Mouse (Mus musculus): Measurements from ENCODE around the gene Snapc3. TPM values are rescaled to one million over a fixed set of nuclear protein-coding genes. Genes with fewer than 3 reads are reported as not detected.
"Not testable (repeated sequence)": the region's sequence is repeated elsewhere in the genome, so short reads cannot be mapped to it uniquely, and the experiment has no call there.

The Snapc3 gene
- total RNA-seq, 2 experiments from 2014 or later = 16.4 to 19.0 TPM

DNA sequence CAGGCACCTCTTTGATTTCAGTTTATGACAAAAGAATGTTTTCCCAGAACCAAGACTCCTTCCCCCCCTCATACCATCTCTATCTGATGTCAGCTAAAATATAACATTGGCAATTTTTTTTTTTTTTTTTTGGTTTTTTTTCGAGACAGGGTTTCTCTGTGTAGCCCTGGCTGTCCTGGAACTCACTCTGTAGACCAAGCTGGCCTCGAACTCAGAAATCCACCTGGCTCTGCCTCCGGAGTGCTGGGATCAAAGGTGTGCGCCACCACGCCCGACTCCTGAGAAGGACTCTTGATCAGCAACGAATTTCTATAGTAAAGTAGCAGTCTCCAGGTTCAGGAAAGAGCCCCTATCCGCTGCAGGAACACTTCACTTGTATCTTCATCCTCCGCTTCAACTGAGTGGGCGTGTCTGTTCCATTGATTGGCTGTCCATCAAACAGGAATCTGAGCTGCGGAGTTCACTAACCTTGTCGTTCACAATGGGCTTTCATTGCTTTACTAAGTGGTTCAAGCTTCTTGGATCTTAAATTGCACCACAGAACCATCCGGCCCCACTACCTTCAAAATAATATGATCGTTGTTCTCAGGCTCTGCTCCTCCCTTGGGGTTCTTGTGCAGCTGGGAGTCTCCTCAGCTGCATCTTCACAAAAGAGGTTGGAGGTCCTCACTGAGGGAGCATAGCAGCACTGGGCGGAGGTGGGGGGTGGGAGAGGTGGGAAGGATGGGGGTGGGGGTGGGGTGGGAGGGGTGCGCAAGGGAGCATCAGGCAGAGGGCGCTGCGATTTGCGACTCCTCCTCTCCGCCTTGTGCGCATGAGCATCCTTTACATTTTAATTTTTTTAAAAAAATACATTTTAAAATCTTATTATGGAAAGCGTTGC is 82.9 kb downstream of the Snapc3 start:
- DNase-seq = no peak

DNA sequence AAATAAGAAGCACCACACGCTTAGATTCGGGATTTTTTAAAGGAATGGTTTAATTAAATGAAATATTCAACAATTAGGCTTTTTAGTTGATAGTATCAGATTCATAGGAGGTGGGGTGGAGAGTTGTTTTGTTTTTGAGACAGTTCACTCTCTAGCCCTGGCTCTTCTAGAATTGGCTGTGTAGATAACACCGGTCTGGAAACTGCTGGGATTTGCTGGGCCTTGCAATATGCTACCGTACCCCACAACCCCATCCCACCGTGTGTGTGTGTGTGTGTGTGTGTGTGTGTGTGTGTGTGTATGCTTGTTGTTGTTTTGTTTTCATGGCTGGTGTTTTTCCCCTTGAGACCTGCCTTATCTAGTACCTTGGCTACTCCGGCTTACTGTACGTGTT is 83.5 kb downstream of the Snapc3 start:
- DNase-seq = no peak

DNA sequence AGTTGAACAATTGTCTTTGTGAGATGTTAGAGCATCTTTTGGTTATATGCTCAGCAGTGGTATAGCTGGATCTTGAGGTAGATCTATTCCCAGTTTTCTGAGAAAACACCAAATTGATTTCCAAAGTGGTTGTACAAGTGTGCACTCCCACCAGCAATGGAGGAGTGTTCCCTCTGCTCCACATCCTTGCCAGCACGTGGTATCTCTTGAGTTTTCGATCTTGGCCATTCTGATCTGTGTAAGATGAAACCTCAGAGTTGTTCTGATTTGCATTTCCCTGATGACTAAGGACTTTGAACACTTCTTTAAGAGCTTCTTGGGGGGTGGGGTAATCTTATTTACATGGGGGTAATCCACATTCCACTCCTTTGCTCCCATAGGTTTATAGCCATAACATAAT is 92.1 kb downstream of the Snapc3 start:
- no peak for DNase-seq

DNA sequence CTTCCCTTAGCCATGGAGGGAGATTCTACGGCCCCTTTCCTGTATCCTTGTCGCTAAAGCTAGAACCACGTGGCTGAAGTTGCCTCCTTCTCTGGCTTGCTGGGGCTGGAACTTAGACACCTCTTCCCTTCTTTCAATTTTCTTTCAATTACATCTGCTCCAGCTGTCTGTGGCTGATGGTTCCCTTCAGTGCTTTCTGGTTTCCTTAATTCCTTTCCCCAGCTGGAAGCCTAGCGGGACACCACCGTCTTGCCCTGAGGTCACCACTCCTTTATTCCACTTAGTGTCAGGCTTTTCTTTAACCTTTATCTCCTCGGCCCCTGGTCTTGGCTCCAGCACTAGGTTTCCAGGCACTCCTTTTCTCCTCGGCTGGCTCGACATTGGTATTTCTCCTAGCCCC is 93.6 kb downstream of the Snapc3 start:
- DNase-seq = no peak

DNA sequence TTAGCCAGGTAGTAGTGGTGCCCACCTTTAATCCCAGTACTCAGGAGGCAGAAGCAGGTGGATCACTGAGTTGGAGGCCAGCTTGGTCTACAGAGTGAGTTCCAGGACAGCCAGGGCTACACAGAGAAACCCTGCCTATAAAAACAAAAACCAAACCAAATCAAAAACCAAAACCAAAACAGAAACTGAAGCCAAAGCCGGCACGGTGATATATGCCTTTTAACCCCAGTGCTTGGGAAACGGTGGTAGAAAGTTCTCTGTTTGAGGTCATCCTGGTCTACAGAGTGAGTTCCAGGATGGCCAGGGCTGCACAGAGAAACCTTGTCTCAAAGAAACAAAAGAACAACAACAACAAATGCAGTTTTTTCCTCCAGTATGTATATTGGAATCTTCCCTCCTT is 94.7 kb downstream of the Snapc3 start:
- DNase-seq = no peak

DNA sequence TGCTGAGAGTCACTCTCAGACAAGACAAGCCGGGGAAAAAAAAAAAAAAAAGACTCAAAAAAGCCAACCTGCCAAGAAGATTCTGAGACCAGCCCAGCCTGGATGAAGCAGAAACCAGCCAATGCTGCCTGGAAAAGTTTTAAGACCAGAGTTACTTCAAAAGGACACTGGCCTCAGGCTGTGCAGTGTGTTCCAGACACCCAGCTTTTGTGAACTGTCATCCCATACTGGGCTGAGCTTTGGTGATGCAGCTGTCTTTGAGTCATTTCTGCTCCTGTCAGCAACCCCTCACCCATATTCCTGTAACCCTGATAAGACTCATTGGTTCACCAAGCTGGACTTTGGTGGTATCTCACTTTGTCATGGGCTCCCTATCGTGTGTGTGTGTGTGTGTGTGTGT is 95.1 kb downstream of the Snapc3 start:
- no peak for DNase-seq

DNA sequence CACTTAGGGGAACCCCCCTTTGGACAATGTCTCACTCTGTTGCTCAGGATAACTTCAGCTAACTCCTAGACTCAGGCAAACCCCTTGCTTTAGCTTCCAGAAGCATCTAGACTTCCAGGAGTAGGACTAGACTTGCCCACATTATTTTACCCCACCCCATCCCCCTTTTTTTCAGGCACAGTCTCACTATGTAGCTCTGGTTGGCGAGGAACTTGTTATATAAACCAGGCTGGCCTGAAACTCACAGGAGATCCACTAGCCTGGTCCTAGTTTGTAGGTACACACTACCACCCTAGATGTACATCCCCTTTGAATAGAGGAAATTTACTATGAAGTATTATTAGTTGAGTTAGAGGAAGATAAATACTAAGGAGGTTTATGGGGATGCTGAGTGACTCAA is 96.7 kb downstream of the Snapc3 start:
- DNase-seq = no peak

DNA sequence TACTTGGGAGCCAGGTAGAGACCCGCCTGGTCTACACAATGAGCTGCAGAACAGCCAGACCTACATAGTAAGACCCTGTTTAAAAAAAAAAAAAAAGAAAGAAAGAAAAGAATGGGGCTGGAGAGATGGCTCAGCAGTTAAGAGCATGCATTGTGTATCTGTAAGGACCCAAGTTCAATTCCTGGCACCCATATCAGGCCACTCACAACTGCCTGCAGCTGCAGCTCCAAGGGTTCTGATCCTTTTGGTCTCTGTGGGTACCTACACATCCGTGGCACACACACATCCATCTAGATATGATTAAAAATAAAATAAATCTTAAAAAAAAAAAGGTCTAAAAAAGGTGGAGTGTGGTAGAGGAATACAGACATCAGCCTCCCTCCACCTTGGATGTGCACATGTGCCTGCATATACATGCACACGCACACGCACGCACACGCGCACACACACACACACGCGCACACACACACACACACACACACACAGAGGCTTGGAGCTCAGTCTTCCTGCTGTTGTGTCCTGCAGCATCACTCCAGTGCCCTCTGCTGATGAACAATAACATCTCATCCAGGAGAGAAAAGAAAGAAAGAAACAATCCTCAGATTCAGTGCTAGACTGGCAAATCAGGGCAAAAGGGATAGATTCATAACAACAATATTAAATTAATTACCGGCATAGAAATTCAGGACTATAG is 97.6 kb downstream of the Snapc3 start:
- no peak for DNase-seq

DNA sequence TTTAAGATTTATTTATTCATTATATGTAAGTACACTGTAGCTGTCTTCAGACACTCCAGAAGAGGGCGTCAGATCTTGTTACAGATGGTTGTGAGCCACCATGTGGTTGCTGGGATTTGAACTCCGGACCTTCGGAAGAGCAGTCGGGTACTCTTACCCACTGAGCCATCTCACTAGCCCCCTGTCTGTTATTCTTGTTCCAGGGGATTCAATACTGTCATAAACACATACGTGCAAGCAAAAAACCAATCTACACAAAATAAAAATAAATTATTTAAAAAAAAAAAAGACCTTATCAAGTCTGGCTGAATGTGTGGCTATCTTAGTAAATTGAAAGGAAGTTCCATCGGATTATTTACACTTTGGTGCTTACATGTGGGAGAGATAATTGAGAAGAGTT is 98.6 kb downstream of the Snapc3 start:
- not testable (repeated sequence) for DNase-seq

Other genes starting within 250 kb of the Snapc3 start
- 10 to 100 TPM in 1 of 2 experiments, 1 to 10 TPM in 1; 7.3 to 10.5 TPM for gene Ttc39b, start 93.5 kb upstream of the Snapc3 start, total RNA-seq (2021)
- gene Psip1, start 68.7 kb downstream of the Snapc3 start, total RNA-seq (2021) = 10 to 100 TPM; 31.8 to 37.5 TPM
- 1 to 10 TPM; 1.0 to 1.2 TPM for gene Ccdc171, start 107.8 kb downstream of the Snapc3 start, total RNA-seq (2021)